Mouse (Mus musculus): Measurements from ENCODE around the gene Als2cr12. TPM values are rescaled to one million over a fixed set of nuclear protein-coding genes. Genes with fewer than 3 reads are reported as not detected.
"Not testable (repeated sequence)": the region's sequence is repeated elsewhere in the genome, so short reads cannot be mapped to it uniquely, and the experiment has no call there.

The Als2cr12 gene
- not detected in 2 replicates for polyA plus RNA-seq (2016; fragmentation: Nextera tagmentation; extraction: Ambion mirVana)

DNA sequence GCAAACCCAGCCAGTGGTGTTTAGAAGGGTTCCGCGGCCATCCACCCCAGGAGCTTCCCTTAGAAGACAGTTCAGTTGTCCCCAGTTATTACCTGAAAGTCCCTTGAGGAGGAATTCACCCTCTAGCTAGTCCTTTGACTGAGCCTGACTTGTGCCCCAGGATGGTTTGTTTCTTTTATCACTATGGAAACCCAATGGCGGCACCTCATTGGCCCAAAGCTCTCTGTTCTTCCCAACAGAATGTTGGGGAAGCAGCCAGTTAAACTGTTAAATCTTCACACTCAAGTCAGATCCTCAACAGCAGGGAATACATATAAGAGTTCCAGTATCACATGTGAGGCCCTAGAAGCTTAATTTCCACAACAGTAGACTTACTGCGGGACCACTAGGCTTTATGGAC lies at the start of gene Als2cr12:
Gene Als2cr12 (minus strand): TSS at position 180 of the 400 bp plus-strand sequence.
- H3K27me3 ChIP-seq (replicated peaks); H3K27ac ChIP-seq; ATAC-seq (ENCODE audit: low FRiP score, low read depth); H3K4me2 ChIP-seq (replicated peaks); H3K4me3 ChIP-seq; H3K36me3 ChIP-seq; H3K9me3 ChIP-seq; H3K4me1 ChIP-seq; H3K9ac ChIP-seq: not testable (repeated sequence)
- WGBS: 84% methylated on average over 4 of the region's 4 CpGs

DNA sequence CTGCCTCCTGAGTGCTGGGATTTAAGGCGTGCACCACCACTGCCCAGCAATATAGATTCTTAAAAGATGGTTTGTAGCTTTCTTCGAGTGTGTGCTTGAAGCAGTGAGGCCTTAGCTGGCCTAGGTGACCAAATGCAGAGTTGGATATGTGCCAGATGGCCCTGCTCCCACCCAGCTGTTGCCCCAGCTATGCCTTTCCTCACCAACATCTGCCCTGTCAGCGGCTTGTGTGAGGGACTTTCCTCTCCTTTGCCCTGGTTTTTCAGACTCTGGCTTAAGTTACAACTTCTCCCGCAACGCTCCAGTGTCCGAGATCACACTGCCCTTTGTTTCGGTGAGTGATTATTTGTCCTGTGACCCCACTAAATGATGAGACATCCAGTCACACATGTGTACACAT lies 48.9 kb upstream of the Als2cr12 start:
- Histone ChIP-seq H3K27me3 (replicated peaks) (no peaks in the 10 kb centered on the region), H3K9me3 (no peaks in the 10 kb centered on the region), H3K4me3 (no peak overlapping the region), H3K4me1 (no peaks in the 10 kb centered on the region), H3K4me2 (replicated peaks) (no peak overlapping the region), H3K36me3 (peaks cover 27% of the 10 kb centered on the region), H3K27ac (no peak overlapping the region), H3K9ac (no peak overlapping the region)
- ATAC-seq (ENCODE audit: low FRiP score, low read depth): no peak
- WGBS: 88% methylated on average over 7 of the region's 7 CpGs

DNA sequence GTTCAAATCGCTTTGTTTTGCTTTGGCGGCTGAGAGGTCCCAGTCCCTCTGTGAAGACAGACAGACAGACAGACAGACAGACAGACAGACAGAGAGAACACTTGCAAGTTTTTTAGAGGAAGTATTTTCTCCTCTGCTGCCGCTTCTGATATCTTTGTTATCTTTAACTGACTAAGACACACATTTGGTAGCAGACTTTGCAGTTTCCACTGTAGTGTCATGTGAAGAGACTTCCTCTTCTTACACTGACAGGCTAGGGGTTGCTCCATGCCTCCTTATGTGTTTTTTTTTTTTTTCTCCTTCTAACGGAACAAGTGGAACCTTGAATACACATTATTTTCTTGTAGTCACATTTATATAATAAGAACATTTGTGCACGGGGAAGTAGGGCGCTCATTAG lies 47.5 kb upstream of the Als2cr12 start:
- no peak for ATAC-seq (ENCODE audit: low FRiP score, low read depth)
- Histone ChIP-seq H3K27ac (no peak overlapping the region), H3K27me3 (replicated peaks) (no peaks in the 10 kb centered on the region), H3K4me2 (replicated peaks) (no peak overlapping the region), H3K9ac (no peak overlapping the region), H3K9me3 (no peaks in the 10 kb centered on the region), H3K4me1 (no peaks in the 10 kb centered on the region), H3K36me3 (peaks cover 27% of the 10 kb centered on the region), H3K4me3 (no peak overlapping the region)
- whole genome bisulfite sequencing: 91% methylated on average over 6 of the region's 6 CpGs

DNA sequence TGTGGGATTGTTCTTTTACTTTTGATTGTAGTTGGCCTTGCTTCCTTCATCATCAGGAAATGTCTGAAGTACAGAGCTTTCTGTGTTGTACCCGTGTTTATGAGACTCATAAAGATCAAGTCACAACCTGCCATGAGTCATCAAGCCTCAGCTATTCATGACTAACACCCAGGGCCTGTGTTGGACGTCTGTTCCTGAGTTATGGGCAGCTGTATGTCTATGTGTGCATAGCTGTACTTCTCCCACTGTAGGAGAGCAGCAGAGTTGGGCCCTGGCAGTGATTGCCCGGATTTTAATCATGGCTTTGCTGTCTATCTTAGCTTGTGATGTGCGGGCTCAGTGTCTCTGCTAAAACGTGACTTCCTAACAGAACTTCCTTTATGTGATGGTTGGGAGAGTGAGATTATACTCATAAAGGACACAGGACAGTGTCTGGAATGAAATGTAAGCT lies 46.8 kb upstream of the Als2cr12 start:
- Histone ChIP-seq H3K27ac (no peak overlapping the region), H3K4me1 (no peaks in the 10 kb centered on the region), H3K9ac (no peak overlapping the region), H3K9me3 (no peaks in the 10 kb centered on the region), H3K36me3 (peaks cover 27% of the 10 kb centered on the region), H3K4me2 (replicated peaks) (no peak overlapping the region), H3K4me3 (no peak overlapping the region), H3K27me3 (replicated peaks) (no peaks in the 10 kb centered on the region)
- no peak for ATAC-seq (ENCODE audit: low FRiP score, low read depth)
- 78% methylated on average over 5 of the region's 5 CpGs for WGBS

DNA sequence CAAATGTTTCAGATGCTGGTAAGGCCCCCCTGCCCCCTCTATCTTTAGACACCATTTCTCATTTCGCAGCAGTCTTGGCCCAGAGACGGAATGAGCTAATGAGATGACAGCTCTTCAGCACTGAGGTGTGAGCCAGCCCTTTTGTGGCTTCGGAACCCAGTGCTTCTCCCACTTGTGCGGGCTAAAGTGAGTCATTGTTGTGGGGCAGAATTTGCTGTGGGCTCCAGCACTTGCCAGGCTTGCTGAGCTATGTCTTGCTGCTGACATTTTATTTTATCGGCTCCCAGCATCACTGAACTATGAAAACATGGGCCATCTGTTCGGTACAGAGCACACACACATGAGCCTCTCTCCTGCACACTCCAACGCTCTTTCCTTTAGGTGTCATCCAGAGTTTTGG lies 43.7 kb upstream of the Als2cr12 start:
- WGBS: 94% methylated on average over 7 of the region's 7 CpGs
- no peak overlapping the region for H3K4me3 ChIP-seq
- H3K36me3 ChIP-seq: peaks cover 32% of the 10 kb centered on the region
- no peak for ATAC-seq (ENCODE audit: low FRiP score, low read depth)
- H3K4me1 ChIP-seq: no peaks in the 10 kb centered on the region
- no peak overlapping the region for H3K27ac ChIP-seq
- H3K27me3 ChIP-seq (replicated peaks): no peaks in the 10 kb centered on the region
- H3K4me2 ChIP-seq (replicated peaks): no peak overlapping the region
- no peak overlapping the region for H3K9ac ChIP-seq
- H3K9me3 ChIP-seq: no peaks in the 10 kb centered on the region

DNA sequence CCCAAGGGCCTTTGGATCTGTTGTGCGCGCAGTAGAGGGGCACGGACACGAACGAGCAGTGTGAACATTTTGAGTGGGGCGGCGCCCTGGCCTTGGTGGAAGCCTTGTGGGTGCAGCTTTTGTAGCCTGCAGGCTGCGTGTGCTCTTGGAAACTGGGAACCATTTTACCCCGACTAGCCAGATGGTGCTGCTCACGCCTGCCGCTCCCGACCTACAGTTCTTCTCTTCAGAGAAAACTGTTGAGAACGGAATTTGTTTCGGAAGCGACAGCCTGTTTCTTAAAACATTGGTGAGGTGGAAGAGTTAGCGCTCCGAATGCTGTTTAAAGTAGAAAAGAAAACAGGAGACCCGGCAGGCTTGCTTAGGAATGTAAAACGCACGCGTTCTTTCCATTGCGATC lies 41.2 kb upstream of the Als2cr12 start:
- no peak overlapping the region for H3K27ac ChIP-seq
- no peak overlapping the region for H3K4me3 ChIP-seq
- H3K9me3 ChIP-seq: no peaks in the 10 kb centered on the region
- H3K9ac ChIP-seq: no peak overlapping the region
- WGBS: 94% methylated on average over 22 of the region's 22 CpGs
- peaks cover 31% of the 10 kb centered on the region for H3K36me3 ChIP-seq
- H3K27me3 ChIP-seq (replicated peaks): no peaks in the 10 kb centered on the region
- no peak for ATAC-seq (ENCODE audit: low FRiP score, low read depth)
- H3K4me1 ChIP-seq: no peaks in the 10 kb centered on the region
- H3K4me2 ChIP-seq (replicated peaks): no peak overlapping the region

DNA sequence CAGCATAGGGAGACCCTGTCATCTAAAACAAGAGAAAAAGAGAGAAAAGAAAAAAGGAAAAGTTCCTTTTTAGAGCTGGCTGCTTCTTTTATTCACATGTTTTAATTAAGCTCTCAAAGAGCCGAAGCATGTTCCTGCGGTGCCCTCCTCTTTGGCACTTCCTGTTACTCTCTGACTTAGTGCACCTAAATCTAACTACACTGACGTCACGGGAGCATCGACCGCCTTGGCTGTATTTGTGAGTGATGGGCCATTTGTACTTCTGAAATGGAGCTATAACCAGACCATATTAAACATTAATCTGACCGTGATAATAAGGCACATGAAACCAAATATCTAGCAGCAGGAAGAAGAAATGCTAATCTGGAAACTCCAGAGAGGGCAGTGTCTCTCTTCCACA lies 40.2 kb upstream of the Als2cr12 start:
- Histone ChIP-seq H3K36me3 (peaks cover 26% of the 10 kb centered on the region), H3K9ac (no peak overlapping the region), H3K27ac (no peak overlapping the region), H3K9me3 (no peaks in the 10 kb centered on the region), H3K4me1 (no peaks in the 10 kb centered on the region), H3K4me2 (replicated peaks) (no peak overlapping the region), H3K27me3 (replicated peaks) (no peaks in the 10 kb centered on the region), H3K4me3 (no peak overlapping the region)
- no peak for ATAC-seq (ENCODE audit: low FRiP score, low read depth)
- WGBS: 94% methylated on average over 7 of the region's 7 CpGs

DNA sequence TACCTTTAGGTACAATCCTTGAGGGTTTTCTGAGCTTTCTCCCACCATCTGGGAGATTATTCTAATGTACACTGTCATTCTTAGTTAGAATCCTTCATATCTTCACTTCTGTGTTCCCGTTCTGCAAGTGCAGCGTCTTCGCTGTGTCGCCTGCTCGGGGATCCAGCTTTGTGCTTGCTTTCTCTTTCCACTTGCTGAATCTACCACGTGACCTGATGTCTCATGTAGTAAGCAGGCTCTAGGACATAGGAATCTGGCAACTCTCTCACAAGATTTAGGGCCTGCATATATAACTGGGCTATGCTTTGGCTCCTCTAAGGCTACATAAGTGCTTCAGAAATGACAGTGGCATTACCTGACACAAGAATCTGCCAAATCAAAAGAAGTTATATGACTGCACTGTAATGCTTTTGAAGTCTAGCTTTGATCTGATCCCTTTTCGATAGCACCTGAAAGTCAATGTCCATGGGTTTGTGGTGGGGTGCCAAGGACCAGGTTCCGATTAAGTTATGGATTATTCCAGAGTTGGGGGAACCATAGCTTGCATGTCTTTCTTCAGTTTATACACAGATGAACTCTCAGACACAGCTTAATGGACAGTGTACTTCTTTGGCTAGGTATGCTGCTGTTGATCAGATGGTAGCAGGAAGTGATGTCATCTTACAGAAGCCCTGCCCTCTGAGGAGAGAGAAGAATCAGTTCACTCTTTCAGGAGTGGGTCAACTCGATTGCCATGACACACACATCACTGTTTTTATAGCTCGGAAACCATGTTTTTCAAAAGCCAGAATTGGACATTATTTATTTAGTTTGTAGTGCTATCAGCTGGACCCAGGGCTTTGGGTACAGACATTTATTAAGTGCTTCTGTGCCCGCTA lies 38.5 kb upstream of the Als2cr12 start:
- ATAC-seq (ENCODE audit: low FRiP score, low read depth): no peak
- no peaks in the 10 kb centered on the region for H3K4me1 ChIP-seq
- H3K4me2 ChIP-seq (replicated peaks): no peak overlapping the region
- no peak overlapping the region for H3K9ac ChIP-seq
- H3K9me3 ChIP-seq: no peaks in the 10 kb centered on the region
- no peak overlapping the region for H3K27ac ChIP-seq
- WGBS: 95% methylated on average over 11 of the region's 11 CpGs
- peaks cover 27% of the 10 kb centered on the region for H3K36me3 ChIP-seq
- H3K27me3 ChIP-seq (replicated peaks): no peaks in the 10 kb centered on the region
- no peak overlapping the region for H3K4me3 ChIP-seq

DNA sequence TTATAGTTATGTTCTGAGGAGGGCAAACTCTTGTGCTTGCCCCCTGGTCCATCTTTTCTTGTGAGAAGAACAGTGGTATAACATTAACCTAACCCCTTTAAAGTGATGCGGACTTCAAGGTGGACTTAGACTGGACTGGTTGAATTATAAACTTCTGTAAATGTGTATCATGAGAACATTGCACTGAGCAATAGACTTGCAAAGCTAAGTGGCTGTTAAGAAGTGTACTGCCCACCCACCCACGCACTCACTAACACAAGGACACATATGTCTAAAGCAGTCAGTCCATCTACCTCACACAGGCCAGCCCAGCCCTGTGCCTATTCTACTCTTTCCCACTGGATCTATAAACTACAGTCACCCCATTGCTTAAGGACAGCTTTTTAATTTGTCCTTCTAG lies 37.8 kb upstream of the Als2cr12 start:
- no peak overlapping the region for H3K4me3 ChIP-seq
- peaks cover 33% of the 10 kb centered on the region for H3K36me3 ChIP-seq
- WGBS: 96% methylated on average over 2 of the region's 2 CpGs
- no peak overlapping the region for H3K9ac ChIP-seq
- H3K9me3 ChIP-seq: no peaks in the 10 kb centered on the region
- no peaks in the 10 kb centered on the region for H3K27me3 ChIP-seq (replicated peaks)
- no peak for ATAC-seq (ENCODE audit: low FRiP score, low read depth)
- no peak overlapping the region for H3K4me2 ChIP-seq (replicated peaks)
- no peak overlapping the region for H3K27ac ChIP-seq
- no peaks in the 10 kb centered on the region for H3K4me1 ChIP-seq

DNA sequence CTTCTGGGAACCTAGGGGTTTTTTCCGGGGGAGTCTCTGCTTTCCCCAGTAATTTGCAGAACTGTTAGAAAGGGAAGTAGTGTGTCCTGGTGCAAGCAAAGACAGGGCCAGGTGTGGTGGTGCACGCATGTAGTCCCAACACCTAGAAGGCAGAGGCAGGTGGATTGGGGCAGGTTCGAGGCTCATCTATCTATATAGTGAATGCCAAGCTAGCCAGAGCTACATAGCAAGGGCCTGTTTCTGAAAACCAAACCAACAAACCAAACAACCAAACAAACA lies 32.7 kb upstream of the Als2cr12 start:
- WGBS: 93% methylated on average over 3 of the region's 3 CpGs
- peaks cover 28% of the 10 kb centered on the region for H3K36me3 ChIP-seq
- ATAC-seq (ENCODE audit: low FRiP score, low read depth): no peak

DNA sequence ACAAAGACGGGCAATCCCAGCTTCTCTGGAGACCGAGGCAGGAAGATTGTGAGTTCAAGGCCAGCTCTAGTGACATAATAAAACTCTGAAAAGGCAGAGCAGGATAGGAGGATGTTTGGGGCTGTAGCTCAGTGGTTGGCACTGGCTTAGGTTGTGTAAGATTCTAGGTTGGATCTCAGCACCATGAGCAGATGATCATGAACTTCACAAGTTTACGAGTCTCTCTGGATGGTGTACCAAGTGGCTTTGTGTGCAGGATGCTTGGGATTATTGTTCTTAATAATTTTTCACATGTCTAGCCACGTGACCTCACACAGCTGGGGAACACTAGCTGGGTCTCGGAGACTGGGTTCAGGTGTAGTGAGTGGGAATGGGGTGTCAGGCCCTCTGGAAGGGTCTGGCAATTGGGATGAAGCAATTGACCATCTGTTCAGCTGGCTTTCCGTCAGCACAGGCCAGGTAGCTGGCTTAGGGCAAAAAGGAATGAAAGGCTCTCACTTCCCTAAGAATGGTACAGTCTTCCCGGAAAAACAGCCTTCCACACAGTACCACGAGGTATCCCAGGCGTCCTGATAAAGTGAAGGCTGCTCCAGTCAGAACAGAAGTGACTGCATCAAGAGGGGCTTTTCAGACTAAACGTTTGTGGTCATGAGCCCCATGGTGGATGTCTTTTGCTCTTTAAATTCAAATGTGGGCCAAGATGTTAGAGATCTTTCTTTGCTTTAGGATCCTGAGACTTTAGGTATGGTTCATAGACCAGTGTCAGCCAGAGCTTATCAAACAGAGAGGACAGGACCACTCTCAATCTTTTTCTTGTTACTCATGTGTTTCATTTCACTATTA lies 32.2 kb upstream of the Als2cr12 start:
- Histone ChIP-seq H3K9ac (no peak overlapping the region), H3K4me3 (no peak overlapping the region), H3K4me1 (no peaks in the 10 kb centered on the region), H3K4me2 (replicated peaks) (no peak overlapping the region), H3K36me3 (peaks cover 28% of the 10 kb centered on the region), H3K27me3 (replicated peaks) (no peaks in the 10 kb centered on the region), H3K27ac (no peak overlapping the region), H3K9me3 (no peaks in the 10 kb centered on the region)
- WGBS: 91% methylated on average over 10 of the region's 10 CpGs
- ATAC-seq (ENCODE audit: low FRiP score, low read depth): no peak

More for the DNA sequence above, 32.7 kb upstream of the Als2cr12 start:
- Histone ChIP-seq H3K9me3 (no peaks in the 10 kb centered on the region), H3K27me3 (replicated peaks) (no peaks in the 10 kb centered on the region), H3K4me2 (replicated peaks) (no peak overlapping the region), H3K4me1 (no peaks in the 10 kb centered on the region), H3K27ac (no peak overlapping the region), H3K4me3 (no peak overlapping the region), H3K9ac (no peak overlapping the region)

DNA sequence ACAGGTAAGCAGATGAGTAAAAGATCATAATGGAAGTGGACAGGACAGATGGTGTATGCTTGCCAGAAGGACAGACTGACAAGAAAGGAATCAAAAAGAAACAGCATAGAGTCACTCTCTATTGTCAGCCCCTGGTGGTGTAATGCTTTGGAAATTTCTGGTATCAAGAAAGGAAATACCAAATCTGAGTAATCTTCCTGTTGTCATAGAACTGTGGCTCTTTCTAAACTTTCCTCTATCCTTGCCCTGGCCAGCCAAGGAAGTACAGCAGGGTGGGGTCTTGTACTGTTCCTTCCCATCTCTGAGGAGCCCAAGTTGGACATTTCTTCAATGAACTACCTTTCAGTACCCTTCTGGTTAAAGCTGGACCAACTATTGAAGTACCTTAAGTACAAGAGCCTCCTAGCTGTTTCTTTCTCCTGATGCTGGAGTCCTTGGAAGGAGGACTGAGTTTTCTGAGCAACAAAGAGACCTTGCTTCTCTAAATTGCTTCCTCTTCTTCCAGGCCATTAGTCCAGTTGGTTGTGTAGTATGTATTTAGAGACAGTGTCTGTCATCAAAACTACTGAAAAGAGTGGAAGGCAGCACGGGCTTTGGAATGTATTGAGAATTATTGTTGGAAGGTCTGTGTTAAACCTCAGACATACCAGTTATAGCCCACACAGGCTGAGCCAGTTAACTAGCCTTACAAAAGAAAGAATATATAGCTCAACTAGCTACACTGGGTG lies 31.4 kb upstream of the Als2cr12 start:
- H3K4me3 ChIP-seq: no peak overlapping the region
- H3K9ac ChIP-seq: no peak overlapping the region
- H3K9me3 ChIP-seq: no peaks in the 10 kb centered on the region
- no peak for ATAC-seq (ENCODE audit: low FRiP score, low read depth)
- H3K4me1 ChIP-seq: no peaks in the 10 kb centered on the region
- peaks cover 28% of the 10 kb centered on the region for H3K36me3 ChIP-seq
- 97% methylated on average over 1 of the region's 1 CpGs for WGBS
- no peaks in the 10 kb centered on the region for H3K27me3 ChIP-seq (replicated peaks)
- no peak overlapping the region for H3K4me2 ChIP-seq (replicated peaks)
- H3K27ac ChIP-seq: no peak overlapping the region
